Mouse (Mus musculus) liver, adult 2 months (tissue): ENCODE data around the gene Trpm1.

Source experiments
- CTCF ChIP-seq: fragments of 200-500 bp; IDR thresholded peaks from 2 replicates; pipeline ENCODE4 v1.5.1; 2011; ENCODE audit warnings: low read depth, low read length, control low read depth
- POLR2A ChIP-seq: fragments of 200-500 bp; IDR thresholded peaks from 2 replicates; pipeline ENCODE4 v1.6.1; 2011; ENCODE audit warnings: low read length, control low read depth; ENCODE audit not compliant: insufficient read depth; ENCODE audit errors: extremely low read depth

DNA sequence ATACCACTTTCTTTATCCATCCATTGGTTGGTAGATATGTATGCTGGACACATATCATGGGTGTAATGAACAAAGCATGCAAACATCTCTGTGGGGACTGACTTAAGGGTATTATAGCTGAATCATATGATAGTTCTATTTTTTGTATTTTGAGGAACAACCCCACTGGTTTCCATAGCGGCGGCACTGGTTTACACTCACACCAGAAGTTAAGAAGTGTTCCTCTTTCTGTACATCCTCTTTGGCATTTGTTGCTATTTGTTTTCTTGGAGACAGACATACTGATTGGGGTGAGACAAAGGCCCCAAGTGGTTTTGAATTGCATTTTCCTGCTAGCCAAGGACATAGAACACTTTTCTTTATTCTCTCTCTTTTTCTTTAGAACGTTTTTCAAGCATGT lies 125.9 kb downstream of the Trpm1 start:
- TF ChIP-seq POLR2A (no peak), CTCF (no peak)
